Mouse (Mus musculus) lung, embryonic 15.5 days (tissue): ENCODE results near the gene Kcnq5. TPM values are rescaled to one million over a fixed set of nuclear protein-coding genes. Genes with fewer than 3 reads are reported as not detected.

Experiments used
- ATAC-seq: fragments of 200-750 bp; cut with Nextera tagmentation; 2 replicates; pipeline ENCODE4 v1.8.0; 2017; ENCODE audit warnings: moderate number of reproducible peaks, borderline replicate concordance; ENCODE audit not compliant: low FRiP score, low TSS enrichment; ENCODE audit errors: extremely low read depth
- H3K27ac ChIP-seq: fragments of 300-500 bp; sonication (generic); 2 replicates; pipeline ENCODE4 v1.5.1; 2015; ENCODE audit warnings: moderate library complexity, mild to moderate bottlenecking, inconsistent platforms
- H3K27me3 ChIP-seq: fragments of 300-500 bp; sonication (generic); 2 replicates; pipeline ENCODE4 v1.6.1; 2015; ENCODE audit warnings: inconsistent platforms
- H3K36me3 ChIP-seq: fragments of 300-500 bp; sonication (generic); 2 replicates; pipeline ENCODE4 v1.6.1; 2015; ENCODE audit warnings: inconsistent platforms
- H3K4me1 ChIP-seq: fragments of 300-500 bp; sonication (generic); 2 replicates; pipeline ENCODE4 v1.6.1; 2015; ENCODE audit warnings: inconsistent platforms
- H3K4me2 ChIP-seq: fragments of 300-500 bp; sonication (generic); 2 replicates; pipeline ENCODE4 v1.6.1; 2015; ENCODE audit warnings: inconsistent platforms, mild to moderate bottlenecking, moderate library complexity
- H3K4me3 ChIP-seq: fragments of 300-500 bp; sonication (generic); 2 replicates; pipeline ENCODE4 v1.5.1; 2015; ENCODE audit warnings: mild to moderate bottlenecking, inconsistent platforms
- H3K9ac ChIP-seq: fragments of 300-500 bp; sonication (generic); 2 replicates; pipeline ENCODE4 v1.6.1; 2015; ENCODE audit warnings: inconsistent platforms
- H3K9me3 ChIP-seq: fragments of 300-500 bp; sonication (generic); 2 replicates; pipeline ENCODE4 v1.6.1; 2016; ENCODE audit warnings: inconsistent platforms
- WGBS: fragments of 180-500 bp; shearing (Covaris S2); methylation state at CpG from one replicate; pipeline ENCODE4 v1.1.7; 2015; 5-methylcytosine and 5-hydroxymethylcytosine counted together
- polyA plus RNA-seq: library from polyadenylated mRNA; unstranded; fragments of >200 nt; fragmentation: Nextera tagmentation; extraction: Ambion mirVana; gene quantifications from 2 replicates; pipeline ENCODE4 v1.2.1, GENCODE M21; 2015

The Kcnq5 gene
- polyA plus RNA-seq, 1 experiment from 2014 or later, result 1.5 TPM

DNA sequence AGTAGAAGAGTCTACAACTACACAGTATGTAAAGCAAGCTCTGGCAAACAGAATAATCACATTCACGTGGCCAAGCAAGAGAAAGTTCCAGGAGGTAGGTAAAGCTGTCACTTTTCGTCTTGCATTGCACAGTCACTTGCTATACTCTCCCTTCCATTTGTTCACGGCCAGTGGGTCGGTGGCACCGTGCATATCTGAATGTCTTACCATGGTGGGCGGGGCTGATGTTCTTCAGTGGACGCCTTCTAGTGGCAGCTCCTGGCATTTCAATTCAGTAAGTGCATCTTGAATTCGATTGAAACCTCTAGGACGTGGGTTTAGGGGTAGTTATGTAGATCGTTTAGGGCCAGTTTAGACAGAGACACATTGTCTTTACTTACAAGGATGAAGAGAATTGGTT is 439.7 kb downstream of the Kcnq5 start:
- H3K4me3 ChIP-seq, result no peak overlapping the region
- H3K4me1 ChIP-seq, result no peaks in the 10 kb centered on the region
- no peak overlapping the region for H3K9ac ChIP-seq
- H3K36me3 ChIP-seq, result no peaks in the 10 kb centered on the region
- 76% methylated on average over 10 of the region's 10 CpGs for WGBS
- no peaks in the 10 kb centered on the region for H3K27me3 ChIP-seq
- H3K9me3 ChIP-seq, result no peaks in the 10 kb centered on the region
- H3K27ac ChIP-seq, result no peak overlapping the region
- ATAC-seq, result no peak
- no peak overlapping the region for H3K4me2 ChIP-seq

DNA sequence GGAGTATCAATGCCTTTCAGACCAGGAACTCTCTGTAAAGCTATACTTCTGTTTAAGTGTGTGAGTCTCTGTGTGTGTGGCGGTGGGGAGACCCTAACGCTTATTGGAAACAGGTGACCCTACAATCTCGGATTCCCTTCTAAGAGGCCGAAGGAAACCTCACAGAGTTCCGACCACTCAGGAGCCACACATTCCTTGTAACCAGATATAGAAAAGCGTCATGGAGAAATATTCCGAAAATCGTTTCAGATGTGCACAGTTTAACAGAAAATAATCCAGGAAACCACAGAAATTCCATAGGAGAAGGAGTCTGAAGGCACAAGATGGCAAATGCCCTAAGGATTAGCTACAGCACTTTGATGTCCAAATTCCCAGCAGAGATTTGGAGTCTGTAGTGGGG is 440.3 kb downstream of the Kcnq5 start:
- WGBS, result 89% methylated on average over 8 of the region's 8 CpGs
- Histone ChIP-seq H3K27me3 (no peaks in the 10 kb centered on the region), H3K4me3 (no peak overlapping the region), H3K36me3 (no peaks in the 10 kb centered on the region), H3K4me1 (no peaks in the 10 kb centered on the region), H3K9ac (no peak overlapping the region), H3K4me2 (no peak overlapping the region), H3K9me3 (no peaks in the 10 kb centered on the region), H3K27ac (no peak overlapping the region)
- ATAC-seq, result no peak

- Histone ChIP-seq H3K9me3 (no peaks in the 10 kb centered on the region), H3K4me1 (no peaks in the 10 kb centered on the region), H3K9ac (no peak overlapping the region), H3K36me3 (no peaks in the 10 kb centered on the region), H3K27me3 (no peaks in the 10 kb centered on the region), H3K4me3 (no peak overlapping the region), H3K4me2 (no peak overlapping the region), H3K27ac (no peak overlapping the region)
- 73% methylated on average over 10 of the region's 10 CpGs for WGBS
- no peak for ATAC-seq
Measured at GRCm38 (mm10) chr1:21520116-21520645, 441.6 kb downstream of the Kcnq5 start.

DNA sequence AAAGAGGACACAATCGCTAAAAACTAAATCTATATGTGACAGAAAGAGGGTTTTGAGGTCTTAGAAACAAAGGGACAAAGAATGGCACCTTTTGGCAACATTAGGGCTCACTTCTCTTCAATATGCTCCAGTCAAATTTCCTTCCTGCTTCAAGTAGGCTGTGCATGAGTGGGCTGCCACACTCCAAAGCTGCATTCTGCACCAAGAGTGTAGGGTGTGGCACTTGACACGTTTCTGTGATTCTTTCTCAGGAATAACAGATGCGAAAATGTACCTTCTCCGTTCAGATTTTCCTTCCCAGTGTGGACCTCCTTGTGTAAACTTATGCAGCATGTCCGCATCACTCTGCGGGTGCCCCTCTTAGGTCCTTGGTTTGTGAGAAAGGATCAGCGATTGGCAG is 455.1 kb downstream of the Kcnq5 start:
- no peak overlapping the region for H3K4me2 ChIP-seq

DNA sequence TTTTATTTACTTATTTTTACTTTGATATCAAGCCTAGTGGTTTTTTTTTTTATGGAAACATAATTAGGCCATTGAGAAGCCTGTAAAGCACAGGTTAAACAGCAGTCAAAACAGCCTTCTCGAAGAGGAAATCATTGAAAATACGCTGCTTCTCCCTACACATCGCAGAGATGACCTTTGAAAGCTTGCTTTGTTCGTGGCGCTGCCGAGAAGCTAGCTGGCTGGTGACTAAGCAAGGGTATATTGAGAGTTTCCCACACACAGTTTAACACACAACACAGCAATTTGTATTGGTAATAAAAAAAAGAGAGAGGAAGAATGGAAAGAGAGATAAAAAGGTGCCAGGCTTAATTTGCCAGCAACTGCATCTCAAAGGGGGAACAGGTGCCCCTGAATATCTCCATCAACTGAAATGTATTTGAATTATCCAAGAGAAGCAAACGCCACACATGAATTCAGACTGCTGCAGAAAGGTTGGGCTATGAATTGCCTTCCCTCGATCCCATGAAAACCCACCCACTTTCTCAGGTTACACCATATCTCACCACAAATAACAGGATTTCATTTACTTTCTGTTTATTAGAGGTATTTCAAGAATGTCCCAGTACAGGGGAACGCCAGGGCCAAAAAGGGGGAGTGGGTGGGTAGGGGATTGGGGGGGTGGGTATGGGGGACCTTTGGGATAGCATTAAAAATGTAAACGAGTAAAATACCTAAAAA is 461.8 kb downstream of the Kcnq5 start:
- 15% methylated on average over 10 of the region's 10 CpGs for WGBS
- H3K9ac ChIP-seq, result no peak overlapping the region

More for the DNA sequence above, 455.1 kb downstream of the Kcnq5 start:
- Histone ChIP-seq H3K27me3 (no peaks in the 10 kb centered on the region), H3K27ac (no peak overlapping the region), H3K4me3 (no peak overlapping the region), H3K9me3 (no peaks in the 10 kb centered on the region), H3K4me1 (no peaks in the 10 kb centered on the region), H3K9ac (no peak overlapping the region), H3K36me3 (no peaks in the 10 kb centered on the region)
- no peak for ATAC-seq
- WGBS, result 64% methylated on average over 7 of the region's 7 CpGs

GRCm38 (mm10) chr1:21496307-21496706 is 465.4 kb downstream of the Kcnq5 start:
- Histone ChIP-seq H3K9me3 (no peaks in the 10 kb centered on the region), H3K27me3 (no peaks in the 10 kb centered on the region), H3K4me1 (peaks cover 4% of the 10 kb centered on the region; the same call in 1 of the 2 replicates), H3K4me3 (no peak overlapping the region), H3K4me2 (no peak overlapping the region), H3K36me3 (no peaks in the 10 kb centered on the region), H3K9ac (no peak overlapping the region), H3K27ac (no peak overlapping the region)
- WGBS, result 91% methylated on average over 3 of the region's 3 CpGs
- ATAC-seq, result no peak

More for the DNA sequence above, 461.8 kb downstream of the Kcnq5 start:
- Histone ChIP-seq H3K4me2 (no peak overlapping the region), H3K9me3 (no peaks in the 10 kb centered on the region), H3K27me3 (no peaks in the 10 kb centered on the region), H3K36me3 (no peaks in the 10 kb centered on the region), H3K4me1 (peaks cover 4% of the 10 kb centered on the region; the same call in 1 of the 2 replicates), H3K27ac (no peak overlapping the region), H3K4me3 (no peak overlapping the region)
- ATAC-seq, result no peak

DNA sequence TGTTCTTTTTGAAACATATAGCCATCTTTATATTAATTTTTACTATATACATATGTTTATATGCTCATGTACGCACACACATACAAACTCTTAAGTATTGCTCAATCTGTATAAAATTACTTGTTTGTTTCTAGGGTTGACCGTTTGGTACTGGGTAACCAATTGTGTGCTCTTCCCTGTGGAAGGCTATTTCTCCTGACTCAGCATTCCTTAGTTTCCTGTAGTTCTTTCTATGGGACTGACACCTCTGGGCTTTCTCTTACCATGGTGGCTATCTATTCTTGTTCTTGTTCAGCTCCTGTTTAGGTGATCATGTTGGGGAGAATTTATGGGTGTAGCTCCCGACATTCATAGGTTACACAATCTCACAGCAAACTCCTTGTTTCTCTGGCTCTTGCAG is 473.1 kb downstream of the Kcnq5 start:
- Histone ChIP-seq H3K4me2 (no peak overlapping the region), H3K27me3 (no peaks in the 10 kb centered on the region), H3K9ac (no peak overlapping the region), H3K27ac (no peak overlapping the region), H3K4me1 (no peaks in the 10 kb centered on the region), H3K4me3 (no peak overlapping the region), H3K36me3 (no peaks in the 10 kb centered on the region), H3K9me3 (no peaks in the 10 kb centered on the region)
- ATAC-seq, result no peak
- WGBS, result 78% methylated on average over 3 of the region's 3 CpGs

- Histone ChIP-seq H3K27ac (no peak overlapping the region), H3K4me2 (no peak overlapping the region), H3K4me1 (no peaks in the 10 kb centered on the region), H3K4me3 (no peak overlapping the region), H3K36me3 (no peaks in the 10 kb centered on the region), H3K9me3 (no peaks in the 10 kb centered on the region), H3K27me3 (no peaks in the 10 kb centered on the region), H3K9ac (no peak overlapping the region)
- no peak for ATAC-seq
- WGBS, result 43% methylated on average over 5 of the region's 5 CpGs
Measured at GRCm38 (mm10) chr1:21486266-21486665, 475.5 kb downstream of the Kcnq5 start.

DNA sequence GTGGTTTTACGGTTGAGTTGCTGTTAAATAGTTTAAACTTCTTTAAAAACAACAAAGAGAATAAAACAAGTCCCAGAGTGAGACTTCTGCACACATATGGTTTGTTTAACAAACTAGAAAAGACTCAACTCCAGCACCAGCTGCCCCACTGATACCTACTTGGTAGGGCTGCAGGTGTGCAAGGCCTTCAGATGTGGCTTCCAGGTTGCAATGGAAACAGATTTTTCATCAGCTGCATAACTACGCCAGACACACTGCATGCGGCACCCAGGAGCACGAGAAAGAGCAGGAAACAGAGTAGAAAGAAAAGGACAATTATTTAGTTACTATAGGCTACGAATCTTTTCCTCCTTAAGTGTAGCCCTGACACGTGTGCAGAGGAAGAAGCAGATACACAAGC is 492.4 kb downstream of the Kcnq5 start:
- no peaks in the 10 kb centered on the region for H3K27me3 ChIP-seq
- no peak overlapping the region for H3K9ac ChIP-seq
- no peaks in the 10 kb centered on the region for H3K4me1 ChIP-seq
- no peaks in the 10 kb centered on the region for H3K9me3 ChIP-seq
- ATAC-seq, result no peak
- 87% methylated on average over 6 of the region's 6 CpGs for WGBS
- no peaks in the 10 kb centered on the region for H3K36me3 ChIP-seq
- H3K4me2 ChIP-seq, result no peak overlapping the region
- H3K4me3 ChIP-seq, result no peak overlapping the region
- H3K27ac ChIP-seq, result no peak overlapping the region

GRCm38 (mm10) chr1:21466431-21466830 is 495.3 kb downstream of the Kcnq5 start:
- ATAC-seq, result no peak
- H3K4me2 ChIP-seq, result no peak overlapping the region
- H3K4me1 ChIP-seq, result no peaks in the 10 kb centered on the region
- H3K36me3 ChIP-seq, result no peaks in the 10 kb centered on the region
- no peak overlapping the region for H3K4me3 ChIP-seq
- no peak overlapping the region for H3K27ac ChIP-seq
- H3K9me3 ChIP-seq, result no peaks in the 10 kb centered on the region
- no peaks in the 10 kb centered on the region for H3K27me3 ChIP-seq
- WGBS, result 86% methylated on average over 4 of the region's 4 CpGs
- no peak overlapping the region for H3K9ac ChIP-seq

DNA sequence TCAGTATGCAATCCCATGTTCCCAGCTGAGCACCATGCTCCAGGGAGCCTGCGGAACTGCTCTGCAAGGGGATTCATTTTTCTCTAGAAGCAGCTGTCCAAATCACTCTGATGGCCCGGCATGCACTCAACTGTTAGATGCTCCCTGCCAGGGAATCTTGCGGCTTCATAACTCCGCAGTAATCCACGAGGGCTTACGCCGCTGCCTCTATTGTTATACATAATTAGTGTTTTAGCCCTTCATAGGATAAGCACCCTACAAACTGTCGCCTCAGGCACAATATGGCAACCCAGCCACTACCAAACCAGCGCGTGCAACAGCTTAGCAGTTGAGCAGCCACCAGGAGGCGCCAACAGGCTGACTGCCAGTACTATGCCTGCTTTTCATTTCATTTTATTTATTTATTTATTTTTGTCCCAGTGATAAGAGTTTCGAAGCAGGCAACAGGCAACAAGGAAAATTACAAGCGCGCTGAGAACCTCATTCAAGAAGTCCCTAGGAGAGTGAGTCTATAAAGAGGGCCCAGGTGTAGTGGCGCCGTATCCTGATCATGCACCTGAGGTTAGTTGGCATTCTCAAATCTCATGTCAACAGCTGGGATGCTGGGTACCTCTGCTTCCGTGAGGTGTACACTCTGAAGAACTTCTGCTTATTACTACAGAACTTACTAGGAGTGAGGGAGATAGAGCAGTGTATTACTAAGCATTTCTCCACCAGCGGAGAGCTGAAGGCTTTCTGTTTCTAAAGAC is 500.6 kb downstream of the Kcnq5 start:
- Histone ChIP-seq H3K4me3 (no peak overlapping the region), H3K27ac (no peak overlapping the region), H3K4me1 (no peaks in the 10 kb centered on the region), H3K36me3 (no peaks in the 10 kb centered on the region), H3K27me3 (no peaks in the 10 kb centered on the region), H3K9ac (no peak overlapping the region), H3K9me3 (no peaks in the 10 kb centered on the region), H3K4me2 (no peak overlapping the region)
- WGBS, result 73% methylated on average over 18 of the region's 18 CpGs
- 0 out of 2 replicates have a peak, but pooled peaks have one; percentile 42 for ATAC-seq

DNA sequence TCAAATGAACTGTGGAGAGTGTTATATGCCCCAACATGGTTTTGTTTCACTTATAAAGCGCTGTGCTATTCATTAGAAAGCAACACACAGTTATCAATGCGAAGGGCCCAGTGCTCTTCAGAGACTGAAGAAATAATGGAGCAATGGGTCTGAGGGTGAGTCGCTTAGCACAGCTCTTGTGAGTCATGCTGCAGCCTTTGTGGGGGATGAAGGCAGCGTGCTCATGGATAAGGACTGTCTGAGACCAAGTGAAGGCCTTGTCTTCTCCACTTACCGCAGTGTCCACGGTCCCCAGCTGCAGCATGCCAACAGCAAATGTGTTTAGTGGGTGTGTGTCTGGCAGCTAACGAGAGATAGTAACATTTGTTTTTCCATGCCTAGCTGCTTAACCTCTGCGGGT is 503.2 kb downstream of the Kcnq5 start:
- Histone ChIP-seq H3K9me3 (no peaks in the 10 kb centered on the region), H3K27me3 (no peaks in the 10 kb centered on the region), H3K4me3 (no peak overlapping the region), H3K4me2 (no peak overlapping the region), H3K4me1 (no peaks in the 10 kb centered on the region), H3K27ac (no peak overlapping the region), H3K9ac (no peak overlapping the region), H3K36me3 (no peaks in the 10 kb centered on the region)
- WGBS, result 57% methylated on average over 8 of the region's 8 CpGs
- ATAC-seq, result no peak
